Mouse (Mus musculus) cerebellum, adult 18-20 months (tissue): ENCODE data around the gene Cap2.

Source experiments
- DNase-seq, 2 experiments: peaks; one replicate each; pipeline ENCODE4 v3.0.0; 2021

Gene Cap2

GRCm38 (mm10) chr13:46526645-46527044 lies 25.0 kb downstream of the Cap2 start:
- DNase-seq: no peak

- no peak for DNase-seq
Observed at GRCm38 (mm10) chr13:46527340-46527739, 25.7 kb downstream of the Cap2 start.

GRCm38 (mm10) chr13:46529037-46529436 lies 27.4 kb downstream of the Cap2 start:
- no peak for DNase-seq

GRCm38 (mm10) chr13:46530546-46530945 lies 28.9 kb downstream of the Cap2 start:
- DNase-seq: no peak

GRCm38 (mm10) chr13:46531676-46532075 lies 30.0 kb downstream of the Cap2 start:
- DNase-seq: no peak

DNA sequence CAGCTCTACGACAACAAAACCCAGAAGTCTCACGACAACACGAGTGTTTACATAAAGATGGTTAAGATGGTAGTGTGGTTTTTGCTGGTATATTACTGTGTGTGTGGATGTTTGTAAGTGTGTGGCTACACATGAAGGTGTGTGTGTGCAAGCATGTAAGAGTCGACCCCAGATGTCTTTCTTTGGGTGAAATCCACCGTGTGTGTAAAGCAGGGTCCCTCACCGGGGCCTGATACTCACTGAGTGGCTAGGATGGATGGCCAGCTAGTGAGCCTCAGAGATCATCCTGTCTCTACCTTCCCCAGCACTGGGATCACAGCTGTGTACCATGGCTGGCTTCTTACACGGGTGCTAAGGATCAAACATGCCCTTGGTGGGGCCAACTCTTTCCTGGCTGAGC lies 30.6 kb downstream of the Cap2 start:
- DNase-seq: no peak

GRCm38 (mm10) chr13:46533342-46534129 lies 31.9 kb downstream of the Cap2 start:
- no peak for DNase-seq

DNA sequence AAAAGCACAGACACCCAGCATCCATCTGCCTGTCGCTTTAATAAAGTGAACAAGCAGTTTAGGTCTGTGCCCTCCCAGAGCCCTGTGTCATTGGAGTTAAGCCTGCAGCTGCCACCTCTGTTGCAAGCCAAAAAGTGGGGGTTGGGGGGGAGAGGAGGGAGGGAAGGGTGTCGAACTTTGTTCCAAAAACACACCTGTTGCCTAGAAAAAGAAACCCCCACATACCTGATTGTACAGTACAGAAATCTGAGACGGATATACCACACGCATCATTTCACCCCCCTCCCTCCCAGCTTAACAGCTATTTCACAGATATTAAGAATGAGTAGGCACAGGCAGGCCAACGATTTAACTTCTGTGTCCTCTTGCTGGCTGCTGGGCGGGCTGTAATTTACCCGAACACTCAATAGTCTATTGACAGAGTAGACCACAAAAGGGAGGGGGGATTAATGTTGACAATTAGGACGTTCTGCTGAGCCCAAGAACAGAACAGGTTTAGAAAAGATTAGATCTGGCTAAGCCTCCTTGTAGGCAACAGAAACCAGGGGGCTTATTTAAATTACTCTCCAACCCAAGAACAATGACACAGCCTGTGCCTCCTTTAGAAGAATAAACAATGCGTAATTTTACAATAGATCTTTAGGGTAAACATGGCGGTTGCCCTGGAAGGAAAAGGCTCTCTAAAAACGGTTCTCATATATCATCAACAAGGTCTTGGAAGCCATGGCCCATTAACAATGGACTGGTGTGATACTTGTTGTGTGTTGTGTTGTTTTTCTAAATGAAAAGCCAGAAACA lies 32.7 kb downstream of the Cap2 start:
- no peak for DNase-seq

GRCm38 (mm10) chr13:46534969-46535785 lies 33.5 kb downstream of the Cap2 start:
- DNase-seq: no peak

DNA sequence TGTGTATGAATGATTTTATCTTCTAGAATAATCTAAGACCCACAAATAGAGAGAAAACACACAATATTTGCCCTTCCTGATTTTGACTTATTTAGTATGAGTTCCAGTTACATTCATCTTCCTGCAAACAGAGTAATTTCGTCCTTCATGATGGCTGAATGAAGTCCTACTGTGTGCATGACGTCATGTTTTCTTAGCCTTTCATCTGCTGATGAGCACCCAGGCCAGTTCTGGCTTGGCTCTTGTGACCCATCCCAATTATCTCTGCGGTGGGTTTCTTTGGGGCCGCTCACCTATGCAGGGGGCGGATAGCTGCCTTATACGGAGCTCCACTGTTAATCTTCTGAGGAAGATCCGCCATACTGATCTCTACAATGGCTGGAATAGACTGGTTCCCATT lies 37.6 kb downstream of the Cap2 start:
- DNase-seq: no peak

- DNase-seq: no peak
Observed at GRCm38 (mm10) chr13:46540943-46541342, 39.3 kb downstream of the Cap2 start.

DNA sequence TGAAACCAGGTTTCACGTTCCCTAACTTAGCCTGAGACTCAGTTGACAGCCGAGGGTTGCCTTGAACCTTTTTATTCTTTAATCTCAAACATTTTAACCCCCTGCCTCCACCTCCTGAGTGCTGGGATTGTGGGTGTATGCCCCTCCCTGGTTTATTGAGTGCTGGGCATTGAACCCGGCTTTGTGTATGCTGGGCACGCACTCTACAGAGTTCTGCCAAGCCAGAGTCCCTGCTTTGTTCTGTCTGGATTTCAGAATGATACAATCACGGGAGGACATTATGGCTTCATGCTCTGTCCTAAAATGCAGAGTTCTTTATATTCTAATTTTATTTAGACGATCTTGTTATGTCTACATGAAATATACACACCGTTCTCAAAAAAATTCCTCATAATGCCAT lies 41.1 kb downstream of the Cap2 start:
- DNase-seq: no peak

- no peak for DNase-seq
Observed at GRCm38 (mm10) chr13:46544608-46545007, 43.0 kb downstream of the Cap2 start.

GRCm38 (mm10) chr13:46545081-46545480 lies 43.4 kb downstream of the Cap2 start:
- DNase-seq: no peak

DNA sequence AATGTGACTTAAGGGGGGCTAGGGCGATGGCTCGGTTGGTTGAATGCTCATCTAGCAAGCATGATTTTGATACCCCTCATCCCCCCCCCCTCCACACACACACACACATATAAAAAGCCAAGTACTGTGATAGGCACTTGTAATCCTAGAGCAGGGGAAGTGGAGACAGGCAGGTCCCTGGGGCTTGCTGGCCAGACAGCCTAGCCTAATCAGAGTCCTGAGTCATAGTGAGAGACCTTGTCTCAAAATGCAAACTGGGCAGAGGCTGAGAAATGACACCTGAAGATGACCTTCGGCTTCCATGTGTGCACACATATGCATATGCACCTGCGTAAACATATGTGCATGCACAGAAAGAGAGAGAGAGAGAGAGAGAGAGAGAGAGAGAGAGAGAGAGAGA lies 45.2 kb downstream of the Cap2 start:
- DNase-seq: no peak

GRCm38 (mm10) chr13:46547253-46547652 lies 45.6 kb downstream of the Cap2 start:
- no peak for DNase-seq

DNA sequence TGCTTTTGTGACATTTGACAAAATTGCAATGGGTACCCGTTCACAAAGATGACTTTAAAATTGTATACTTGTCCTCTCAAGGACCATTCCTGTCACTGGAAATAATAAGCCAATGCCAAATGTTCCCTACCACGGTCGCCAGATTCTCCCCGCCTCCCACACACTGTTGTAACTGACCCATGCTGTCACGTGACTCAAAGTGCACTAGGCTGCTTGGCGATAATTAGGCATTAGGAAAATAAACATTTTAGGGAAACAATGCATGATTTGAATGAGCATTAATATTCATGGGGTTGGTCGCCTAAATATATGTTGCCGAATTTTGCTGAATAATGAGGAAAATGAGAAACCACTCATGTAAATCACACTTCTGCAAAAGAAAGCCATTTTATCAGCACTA lies 46.5 kb downstream of the Cap2 start:
- DNase-seq: no peak

DNA sequence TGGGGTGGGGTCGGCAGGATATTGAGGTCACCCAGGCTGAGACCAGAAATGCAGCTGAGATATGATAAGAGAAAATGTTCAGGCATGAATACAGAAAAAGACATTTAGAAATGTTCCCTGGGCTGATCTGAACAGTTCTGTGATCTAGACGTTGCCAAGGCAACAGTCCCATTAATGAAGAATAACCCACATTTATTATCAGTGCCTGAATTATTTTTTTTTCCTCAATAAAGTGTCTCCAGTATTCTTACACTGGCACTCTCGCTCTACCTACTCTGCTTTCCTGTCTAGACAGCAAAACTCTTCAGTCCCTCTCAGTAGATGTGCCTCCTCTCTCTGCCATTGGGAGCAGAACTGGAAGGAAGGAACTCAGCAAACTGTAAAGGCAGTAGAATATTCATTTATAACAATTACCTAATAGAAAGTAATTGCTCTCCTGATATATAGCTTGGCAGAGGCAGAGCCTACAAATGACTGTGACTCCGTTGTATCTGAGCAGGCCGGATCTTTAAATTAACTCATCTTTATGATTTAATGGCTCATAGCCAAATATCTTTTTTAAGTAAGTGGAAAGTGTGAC lies 47.0 kb downstream of the Cap2 start:
- no peak for DNase-seq

GRCm38 (mm10) chr13:46550627-46551026 lies 49.0 kb downstream of the Cap2 start:
- no peak for DNase-seq

DNA sequence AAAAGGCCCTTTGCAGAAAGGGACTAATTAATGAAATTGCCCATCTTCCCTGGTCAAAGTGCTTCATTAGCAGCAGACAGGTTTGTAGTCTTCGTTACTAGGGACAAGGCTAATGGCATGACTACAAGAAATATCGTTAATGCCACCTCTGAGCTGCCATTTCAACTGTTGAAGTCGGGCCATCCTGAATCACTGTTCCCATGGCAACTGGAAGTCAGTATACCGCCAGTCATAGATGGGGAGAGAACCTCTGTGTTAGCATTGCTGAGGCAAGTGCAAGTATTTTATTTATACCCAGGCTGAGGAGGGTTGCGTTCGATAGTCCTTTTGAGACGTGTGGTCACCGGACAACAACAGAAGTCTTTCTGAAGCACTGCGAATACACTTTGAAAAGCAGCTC lies 53.1 kb downstream of the Cap2 start:
- no peak for DNase-seq

DNA sequence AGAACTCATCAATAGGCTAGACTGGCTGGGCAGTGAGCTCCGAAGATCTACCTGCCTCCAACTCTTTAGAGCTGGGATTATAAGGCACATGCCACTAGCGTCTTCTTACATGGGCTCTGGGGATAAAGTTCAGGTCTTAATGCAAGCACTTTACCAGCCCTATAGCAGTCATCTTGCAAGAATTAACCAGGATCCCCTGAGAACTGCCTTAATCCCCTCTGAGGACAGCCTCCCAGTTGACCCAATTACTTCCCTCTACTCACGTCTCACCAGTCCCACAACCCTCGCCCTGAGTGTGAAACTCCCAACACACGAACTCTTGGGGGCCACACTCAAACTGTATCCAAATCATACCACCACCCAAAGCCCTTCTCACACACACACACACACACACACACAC lies 64.3 kb downstream of the Cap2 start:
- DNase-seq: no peak

GRCm38 (mm10) chr13:46569469-46569868 lies 67.8 kb downstream of the Cap2 start:
- no peak for DNase-seq

DNA sequence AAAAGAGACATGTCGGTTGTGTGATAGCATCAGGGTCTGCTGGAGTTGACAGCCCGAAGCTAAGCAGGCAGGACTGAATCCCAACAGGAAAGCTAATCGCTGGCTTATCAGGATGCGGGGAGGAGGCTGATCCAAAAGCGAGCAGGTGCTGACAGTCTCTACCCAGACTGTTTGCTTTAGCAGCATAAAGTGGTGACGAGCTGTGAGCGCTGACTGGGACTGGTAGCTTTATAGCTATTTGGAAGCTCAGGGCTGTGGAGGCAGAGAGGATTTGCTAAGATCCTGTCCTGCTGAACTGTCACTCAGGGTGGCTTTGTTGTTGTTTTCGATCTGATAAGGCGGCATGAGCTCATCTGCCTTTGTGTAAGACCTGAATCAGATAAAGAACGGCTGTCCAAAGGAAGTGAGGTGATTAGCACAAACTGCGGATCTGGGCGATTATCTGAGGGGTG lies 69.5 kb downstream of the Cap2 start:
- DNase-seq: peak; percentile 56 to 58
